Mouse (Mus musculus): ENCODE measurements at regions not wholly inside any gene's neighbourhood (a gene's known extent, or its start where the extent isn't known, plus 50 kb on each side); places are given as distances from the start of the nearest gene placed in this dataset.

GRCm38 (mm10) chr9:98651681-98652080, 50.2 kb upstream of the Mrps22 start:
- H3K9ac ChIP-seq (replicated peaks; ENCODE audit: low read depth): no peak overlapping the region
- H3K4me1 ChIP-seq (ENCODE audit: insufficient read depth, low read depth, low read length): no peaks in the 10 kb centered on the region
- H3K4me3 ChIP-seq (ENCODE audit: low read depth, low read length): no peak overlapping the region
- DNase-seq (ENCODE audit: low spot score): no peak
- no peak overlapping the region for H3K4me2 ChIP-seq (replicated peaks; ENCODE audit: low read depth, low read length)
- H3K27me3 ChIP-seq (replicated peaks; ENCODE audit: insufficient read depth, low read length): no peaks in the 10 kb centered on the region
- no peak for ATAC-seq
- WGBS: 58% methylated on average over 2 of the region's 2 CpGs
- TF ChIP-seq EP300 (IDR thresholded peaks at IDR 0.05): no peak
- TF ChIP-seq CTCF (IDR thresholded peaks at IDR 0.05): no peak
- H3K27ac ChIP-seq (ENCODE audit: low read length): no peak overlapping the region
- H3K36me3 ChIP-seq (ENCODE audit: insufficient read depth, low read length): no peaks in the 10 kb centered on the region
- no peaks in the 10 kb centered on the region for H3K9me3 ChIP-seq (ENCODE audit: low read length)

Data from lung, postnatal 0 days (tissue).